Mouse (Mus musculus): ENCODE measurements around the gene Gm7995. TPM values are rescaled to one million over a fixed set of nuclear protein-coding genes. Genes with fewer than 3 reads are reported as not detected.
"Not testable (repeated sequence)": the region's sequence is repeated elsewhere in the genome, so short reads cannot be mapped to it uniquely, and the experiment has no call there.

Gm7995 gene
- polyA plus RNA-seq (2016; fragmentation: Nextera tagmentation; extraction: Ambion mirVana), result not detected in 2 replicates

- not testable (repeated sequence) for H3K4me2 ChIP-seq (replicated peaks); H3K9me3 ChIP-seq; H3K9ac ChIP-seq (replicated peaks); H3K27me3 ChIP-seq; H3K4me1 ChIP-seq; ATAC-seq (ENCODE audit: low FRiP score, low read depth); H3K27ac ChIP-seq (replicated peaks); H3K36me3 ChIP-seq; H3K4me3 ChIP-seq
- WGBS, result no CpG with 5 or more reads among the region's 1 CpGs
These were observed at the start of gene Gm7995 for GRCm38 (mm10) chr14:42309910-42310309. TSS of gene Gm7995 (plus strand) at chr14:42310210.

GRCm38 (mm10) chr14:42297258-42297657, 12.8 kb upstream of the Gm7995 start, which contains the start of gene Gm9611:
TSS of gene Gm9611 (minus strand) at chr14:42297358.
- not testable (repeated sequence) for ATAC-seq (ENCODE audit: low FRiP score, low read depth); H3K27me3 ChIP-seq; H3K4me3 ChIP-seq; H3K27ac ChIP-seq (replicated peaks); H3K4me2 ChIP-seq (replicated peaks); H3K9ac ChIP-seq (replicated peaks); H3K9me3 ChIP-seq; H3K4me1 ChIP-seq; H3K36me3 ChIP-seq
- WGBS, result 86% methylated on average over 1 of the region's 3 CpGs

Small RNAs within 50 kb of the gene (microRNA-seq; reads per million reads assigned to microRNA genes)
- gene Gm25208 (not detected), gene Gm25892 (not detected)

Other genes starting within 250 kb of the Gm7995 start
- not detected in 2 replicates for gene Gm7951, start 192.8 kb upstream of the Gm7995 start, polyA plus RNA-seq (2016; fragmentation: Nextera tagmentation; extraction: Ambion mirVana)
- gene Gm17027, start 147.6 kb upstream of the Gm7995 start, polyA plus RNA-seq (2016; fragmentation: Nextera tagmentation; extraction: Ambion mirVana), result not detected in 2 replicates
- not detected in 2 replicates for gene Gm3573, start 119.4 kb upstream of the Gm7995 start, polyA plus RNA-seq (2016; fragmentation: Nextera tagmentation; extraction: Ambion mirVana)
- not detected in 2 replicates for gene Gm17026, start 50.2 kb upstream of the Gm7995 start, polyA plus RNA-seq (2016; fragmentation: Nextera tagmentation; extraction: Ambion mirVana)
- not detected in 2 replicates for gene Gm9611, start 12.9 kb upstream of the Gm7995 start, polyA plus RNA-seq (2016; fragmentation: Nextera tagmentation; extraction: Ambion mirVana)
- not detected in 2 replicates for gene Gm8005, start 129.5 kb downstream of the Gm7995 start, polyA plus RNA-seq (2016; fragmentation: Nextera tagmentation; extraction: Ambion mirVana)
- gene Gm8011, start 153.7 kb downstream of the Gm7995 start, polyA plus RNA-seq (2016; fragmentation: Nextera tagmentation; extraction: Ambion mirVana), result not detected in 2 replicates
- gene Gm8020, start 192.1 kb downstream of the Gm7995 start, polyA plus RNA-seq (2016; fragmentation: Nextera tagmentation; extraction: Ambion mirVana), result not detected in 2 replicates
- not detected in 2 replicates for gene Gm8024, start 214.1 kb downstream of the Gm7995 start, polyA plus RNA-seq (2016; fragmentation: Nextera tagmentation; extraction: Ambion mirVana)

All from midbrain, embryonic 12.5 days (tissue).